Mouse (Mus musculus) brain, embryonic 14.5 days (tissue): ENCODE measurements at regions not wholly inside any gene's neighbourhood (a gene's known extent, or its start where the extent isn't known, plus 50 kb on each side); places are given as distances from the start of the nearest gene placed in this dataset.

Source experiments
- CTCF ChIP-seq: fragments of 200-500 bp; IDR thresholded peaks from 2 replicates; pipeline ENCODE4 v1.5.1; 2012; ENCODE audit warnings: inconsistent platforms, mild to moderate bottlenecking, moderate library complexity, borderline replicate concordance; ENCODE audit not compliant: insufficient read depth, insufficient read length; ENCODE audit errors: extremely low read depth
- POLR2A ChIP-seq: fragments of 200-500 bp; IDR thresholded peaks from 2 replicates; pipeline ENCODE4 v1.6.1; 2012; ENCODE audit warnings: mild to moderate bottlenecking, inconsistent platforms, borderline replicate concordance; ENCODE audit not compliant: poor library complexity, insufficient read depth, insufficient read length, severe bottlenecking; ENCODE audit errors: extremely low read depth

- TF ChIP-seq CTCF (no peak), POLR2A (no peak)
Observed at GRCm38 (mm10) chr15:87433306-87433705, 110.8 kb upstream of the Fam19a5 start.
